Mouse (Mus musculus) cerebellum, adult 11 months (tissue): ENCODE measurements around the gene Mcm7.

Source experiments
- DNase-seq: peaks from one replicate; pipeline ENCODE4 v3.0.0; 2022

Gene Mcm7

DNA sequence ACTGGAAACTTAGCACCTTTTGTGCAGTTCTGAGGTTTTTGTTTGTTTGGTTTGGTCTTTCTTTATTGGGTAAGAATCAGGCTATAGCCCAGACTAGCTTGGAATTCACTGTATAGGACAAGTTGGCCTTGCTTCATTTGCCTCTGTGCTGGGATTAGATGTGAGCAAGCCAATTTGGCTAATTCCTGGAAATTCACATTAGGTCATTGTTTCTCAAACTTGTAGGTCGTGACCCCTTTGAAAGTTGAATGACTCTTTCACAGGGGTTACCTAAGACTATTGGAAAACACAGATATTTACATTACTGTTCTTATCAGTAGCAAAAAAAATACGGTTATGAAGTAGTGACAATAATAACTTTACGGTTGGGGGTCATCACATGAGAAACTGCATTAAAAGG, 17.8 kb downstream of the Mcm7 start:
- no peak for DNase-seq

- no peak for DNase-seq
Measured at GRCm38 (mm10) chr5:138138585-138138984, 33.6 kb downstream of the Mcm7 start.

DNA sequence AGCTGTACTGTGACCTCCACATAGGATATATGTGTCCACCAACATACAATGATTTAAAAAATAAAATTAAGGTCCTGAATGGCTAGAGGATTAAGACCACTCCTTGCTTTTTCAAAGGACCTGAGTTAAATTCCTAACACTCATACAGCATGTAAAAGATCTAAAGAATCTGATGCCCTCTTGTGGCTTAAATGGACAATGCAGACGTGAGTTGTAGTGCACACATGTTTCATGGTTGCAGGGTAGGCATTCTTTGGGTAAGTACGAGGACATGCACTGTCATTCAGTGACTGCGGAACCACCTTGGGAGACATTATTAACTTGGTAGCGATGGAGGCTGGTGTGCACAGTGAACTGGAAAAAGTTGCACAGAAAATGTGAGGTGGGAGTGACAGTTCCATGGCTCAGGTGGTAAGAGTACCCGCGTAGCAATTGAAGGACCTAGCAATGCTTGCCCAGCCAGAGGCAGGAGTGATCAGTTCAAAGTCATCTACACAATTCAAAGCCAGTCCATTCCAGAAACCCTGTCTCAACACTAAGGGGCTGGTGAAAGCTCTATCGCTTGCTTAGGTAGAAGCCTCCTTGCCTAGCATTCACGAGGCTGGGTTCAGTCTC, 34.2 kb downstream of the Mcm7 start:
- DNase-seq, result no peak

DNA sequence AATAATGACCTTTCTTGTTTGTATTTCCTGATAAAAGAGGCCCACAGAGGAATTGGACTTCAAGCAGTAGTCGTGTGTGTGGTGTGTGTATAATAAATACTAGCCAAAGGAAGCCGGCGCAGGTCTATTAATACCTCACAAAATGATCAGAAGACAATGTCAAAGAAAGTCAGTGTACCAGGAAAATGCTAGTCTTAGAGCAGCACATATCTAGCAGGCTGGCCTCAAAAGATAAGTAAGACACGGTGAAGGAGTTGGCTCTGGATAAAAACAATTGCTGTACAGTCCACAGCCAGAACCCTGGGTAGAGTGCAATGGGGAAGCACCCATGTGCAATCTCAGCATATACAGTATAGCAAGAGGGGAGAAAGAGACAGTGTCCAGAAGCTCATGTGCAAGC, 35.0 kb downstream of the Mcm7 start:
- DNase-seq, result no peak

- no peak for DNase-seq
Measured at GRCm38 (mm10) chr5:138132425-138133064, 39.7 kb downstream of the Mcm7 start.

- no peak for DNase-seq
Measured at GRCm38 (mm10) chr5:138118041-138118440, 54.2 kb downstream of the Mcm7 start.

- no peak for DNase-seq
Measured at GRCm38 (mm10) chr5:138117199-138118015, 54.8 kb downstream of the Mcm7 start.

DNA sequence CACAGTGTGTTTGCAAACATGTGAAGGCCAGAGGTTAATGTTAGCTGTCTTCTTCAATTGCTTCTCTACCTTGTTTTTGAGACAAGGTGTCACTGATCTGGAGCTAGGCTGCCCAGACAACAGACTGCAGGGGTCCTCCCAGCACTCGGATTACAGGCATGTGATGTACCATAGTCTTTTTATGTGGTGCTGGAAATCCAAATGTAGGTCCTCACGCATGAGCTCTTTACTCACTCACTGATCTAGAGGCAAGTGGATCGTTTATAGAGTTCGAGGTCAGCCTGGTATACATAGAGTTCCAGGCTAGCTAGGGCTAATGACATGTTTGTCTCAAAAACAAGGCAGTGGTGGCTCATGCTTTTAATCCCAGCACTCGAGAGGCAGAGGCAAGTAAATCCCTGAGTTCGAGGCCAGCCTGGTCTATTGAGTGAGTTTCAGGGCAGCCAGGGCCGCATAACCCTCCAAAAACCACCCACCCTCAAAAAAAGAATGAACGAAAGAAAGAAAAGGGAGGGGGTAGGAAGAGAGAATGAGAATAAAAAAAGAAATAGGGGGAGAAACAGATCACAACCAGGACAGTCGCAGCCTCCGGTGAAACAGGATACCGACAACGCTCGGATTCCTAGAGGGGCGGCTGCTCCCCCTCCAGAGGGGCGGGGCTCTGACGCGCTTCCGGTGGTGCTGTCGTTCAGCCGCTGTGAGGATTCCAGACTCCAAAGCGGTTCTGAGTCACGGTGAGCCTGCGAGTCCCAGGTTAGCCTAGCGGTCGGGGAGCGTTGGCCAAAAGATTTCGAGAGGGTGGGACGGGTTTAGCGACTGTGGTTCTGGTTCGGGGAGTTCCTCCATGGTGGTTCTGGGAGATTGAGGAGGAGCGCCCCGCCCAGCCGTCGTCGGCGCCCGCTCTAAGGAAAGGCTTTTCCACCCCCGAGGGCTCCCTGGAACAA, 55.7 kb downstream of the Mcm7 start, which contains the start of gene Zscan21:
TSS of gene Zscan21 (plus strand) at position 649 of the 944 bp plus-strand sequence.
- peak; percentile 80 for DNase-seq
